Mouse (Mus musculus): ENCODE measurements around the gene Gm42688.

DNA sequence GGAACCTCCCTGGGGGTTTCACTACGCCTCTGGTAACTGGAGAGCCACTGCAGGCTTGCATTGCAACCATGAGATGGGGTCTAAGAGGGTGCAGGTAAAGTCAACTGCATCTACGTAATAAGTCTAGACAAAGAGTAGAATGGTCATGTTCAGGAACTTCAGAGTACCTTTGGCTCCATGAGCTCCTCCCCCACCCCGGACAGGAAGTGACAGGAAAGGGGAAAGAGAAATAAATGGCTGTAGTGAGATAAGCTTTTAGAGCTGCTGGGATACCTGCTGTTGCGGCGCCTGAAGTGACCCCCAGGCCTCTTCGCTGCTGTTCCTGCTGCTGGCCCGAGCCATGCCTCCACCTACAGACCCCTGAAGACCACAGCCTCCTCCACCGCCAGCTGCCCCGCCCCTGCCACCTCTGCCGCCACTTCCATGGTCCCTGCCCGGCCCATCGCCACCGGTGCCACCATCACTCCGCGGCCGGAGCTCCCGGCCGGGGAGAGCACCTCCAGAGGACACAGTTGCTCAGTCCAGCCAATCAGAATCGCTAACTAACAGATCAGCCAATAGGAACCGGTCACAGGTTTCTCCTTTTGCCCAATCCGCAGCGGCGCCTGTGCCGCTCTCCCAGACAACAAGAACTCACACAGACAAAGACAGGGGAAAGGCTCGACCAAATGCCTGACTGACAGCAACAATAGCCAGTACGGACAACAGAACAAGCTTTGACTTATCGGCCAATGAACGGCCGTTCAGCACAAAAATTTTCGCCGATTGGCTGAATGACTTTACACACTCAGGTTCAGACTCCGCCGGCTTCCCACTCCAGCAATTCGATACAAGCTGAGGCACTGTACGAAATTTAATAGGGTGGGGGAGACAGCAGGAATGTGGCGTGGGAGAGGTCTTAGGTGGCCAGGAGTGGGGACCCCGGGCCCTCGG, 19.8 kb downstream of the Gm42688 start, which contains the start of gene Wbp1:
- TF ChIP-seq EP300 (IDR thresholded peaks at IDR 0.05) (peak; percentile 48; the same call in 1 of the 2 replicates), CTCF (IDR thresholded peaks at IDR 0.05) (peak; percentile 13; the same call in 1 of the 2 replicates)
